Mouse (Mus musculus) gonadal fat pad, adult 2 months (tissue): ENCODE data around the gene Cnbd2. TPM values are rescaled to one million over a fixed set of nuclear protein-coding genes. Genes with fewer than 3 reads are reported as not detected.

Experiments used
- polyA plus RNA-seq: library from polyadenylated mRNA; depleted of rRNA; stranded (reverse); fragments of >200 nt; gene quantifications from 2 replicates; pipeline ENCODE4 v1.2.3, GENCODE M21; 2012; rRNA removed

Cnbd2 gene
- polyA plus RNA-seq, 1 experiment, result 1.3 TPM

Other genes starting within 250 kb of the Cnbd2 start
- gene Spag4, start 247.1 kb upstream of the Cnbd2 start, polyA plus RNA-seq, result 5.9 and 6.1 TPM in 2 replicates
- gene Cpne1, start 200.3 kb upstream of the Cnbd2 start, polyA plus RNA-seq, result 70.4 and 82.9 TPM in 2 replicates
- 10.1 and 12.3 TPM in 2 replicates for gene Rbm12, start 200.3 kb upstream of the Cnbd2 start, polyA plus RNA-seq
- 3.5 and 5.1 TPM in 2 replicates for gene Gm28036, start 185.2 kb upstream of the Cnbd2 start, polyA plus RNA-seq
- 316 and 387 TPM in 2 replicates for gene Romo1, start 168.3 kb upstream of the Cnbd2 start, polyA plus RNA-seq
- gene Nfs1, start 168.1 kb upstream of the Cnbd2 start, polyA plus RNA-seq, result 47.1 and 54.8 TPM in 2 replicates
- gene Rbm39, start 132.1 kb upstream of the Cnbd2 start, polyA plus RNA-seq, result 32.5 and 46.7 TPM in 2 replicates
- gene Phf20, start 115.8 kb upstream of the Cnbd2 start, polyA plus RNA-seq, result 21.2 and 22.0 TPM in 2 replicates
- 118 and 181 TPM in 2 replicates for gene Scand1, start 405 bp downstream of the Cnbd2 start, polyA plus RNA-seq
- 44.8 and 46.1 TPM in 2 replicates for gene Epb41l1, start 108.6 kb downstream of the Cnbd2 start, polyA plus RNA-seq
- 25.0 and 27.1 TPM in 2 replicates for gene Aar2, start 235.3 kb downstream of the Cnbd2 start, polyA plus RNA-seq